Mouse (Mus musculus): Measurements from ENCODE around the gene Vstm2l. TPM values are rescaled to one million over a fixed set of nuclear protein-coding genes. Genes with fewer than 3 reads are reported as not detected.

Vstm2l gene
- polyA plus RNA-seq, 1 experiment from 2014 or later = 9.5 TPM

DNA sequence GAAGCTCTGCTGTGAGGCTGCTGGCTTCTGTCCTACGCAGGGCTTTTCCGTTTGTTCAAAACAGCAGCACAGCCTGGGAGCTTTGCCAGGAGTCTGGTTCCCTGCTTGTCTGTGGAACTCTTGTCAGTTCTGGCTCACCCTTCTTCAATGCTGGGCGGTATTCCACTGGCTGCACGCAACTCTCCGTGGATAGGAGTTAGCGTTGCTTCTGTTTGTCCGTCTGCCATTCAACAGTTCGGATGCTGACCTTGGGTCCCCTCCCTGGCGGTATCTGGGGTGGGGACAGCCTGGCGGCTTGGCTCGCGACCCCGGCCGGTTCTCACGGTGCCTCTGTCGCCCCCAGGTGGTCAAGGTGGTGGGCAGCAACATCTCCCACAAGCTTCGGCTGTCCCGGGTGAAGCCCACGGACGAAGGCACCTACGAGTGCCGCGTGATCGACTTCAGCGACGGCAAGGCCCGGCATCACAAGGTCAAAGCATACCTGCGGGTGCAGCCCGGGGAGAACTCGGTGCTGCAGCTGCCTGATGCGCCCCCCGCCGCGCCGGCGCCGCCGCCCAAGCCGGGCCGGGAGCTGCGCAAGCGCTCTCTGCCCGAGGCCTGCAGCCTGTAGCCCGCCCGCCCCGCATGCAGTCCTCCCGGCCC, 29.2 kb downstream of the Vstm2l start:
- Histone ChIP-seq H3K4me3 (ENCODE audit: low read length) (peak overlapping the region; percentile 44), H3K27ac (ENCODE audit: low read depth, low read length) (peak overlapping the region; percentile 64), H3K27me3 (replicated peaks; ENCODE audit: control insufficient read depth, insufficient read depth, low read length) (0 out of 2 replicates have a peak, but pooled peaks cover 3% of the 10 kb centered on the region), H3K36me3 (ENCODE audit: control insufficient read depth, insufficient read depth, low read length) (no peaks in the 10 kb centered on the region), H3K9me3 (ENCODE audit: control insufficient read depth, low read length) (no peaks in the 10 kb centered on the region), H3K4me2 (ENCODE audit: low read length) (peak overlapping the region; percentile 74), H3K4me1 (ENCODE audit: control insufficient read depth, insufficient read depth, low read depth, low read length) (peaks cover 27% of the 10 kb centered on the region), H3K9ac (ENCODE audit: low read depth, low read length) (peak overlapping the region; percentile 67)
- 1% methylated on average over 46 of the region's 47 CpGs for WGBS
- ATAC-seq = peak; percentile 67

DNA sequence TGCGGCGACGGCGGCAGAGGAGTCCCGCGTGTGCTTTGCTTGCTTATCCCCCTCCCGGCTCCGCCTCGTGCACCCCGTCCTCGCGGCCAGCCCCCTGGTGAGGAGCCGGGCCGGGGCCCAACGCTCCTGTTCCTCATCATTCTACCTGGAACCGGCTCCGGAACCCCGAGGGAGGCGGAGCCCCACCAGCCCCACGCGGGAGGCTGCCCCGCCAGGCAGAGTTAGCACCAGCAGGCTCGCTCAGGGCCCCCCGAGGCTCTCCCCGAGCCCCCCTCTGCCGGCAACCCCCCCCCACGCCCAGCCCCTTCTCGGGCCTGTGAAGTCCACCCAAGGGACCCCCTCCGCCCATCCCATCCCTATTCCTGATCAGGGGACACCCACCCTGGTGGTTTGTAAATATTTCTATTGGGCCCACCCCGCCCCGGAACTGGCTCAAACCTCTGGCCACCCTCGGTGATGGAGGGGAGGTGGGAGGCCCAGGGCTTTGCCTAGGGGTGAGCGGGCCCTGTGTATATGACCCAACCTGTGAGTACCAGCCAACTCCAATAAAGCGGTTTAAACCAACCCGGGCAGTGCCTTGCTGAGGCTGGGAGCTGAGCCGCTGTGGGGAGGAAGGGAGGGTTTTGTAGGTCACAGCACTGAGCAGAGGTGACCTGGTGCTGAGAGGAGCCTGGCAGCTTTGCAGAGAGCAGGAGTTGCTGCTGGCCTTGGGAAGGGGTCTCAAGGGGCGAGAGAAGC, 29.9 kb downstream of the Vstm2l start:
- no peak for ATAC-seq
- H3K4me3 ChIP-seq (ENCODE audit: low read length) = peak overlapping the region; percentile 44
- H3K4me2 ChIP-seq (ENCODE audit: low read length) = peak overlapping the region; percentile 74
- H3K27ac ChIP-seq (ENCODE audit: low read depth, low read length) = peak overlapping the region; percentile 64
- H3K9me3 ChIP-seq (ENCODE audit: control insufficient read depth, low read length) = no peaks in the 10 kb centered on the region
- peaks cover 27% of the 10 kb centered on the region for H3K4me1 ChIP-seq (ENCODE audit: control insufficient read depth, insufficient read depth, low read depth, low read length)
- H3K27me3 ChIP-seq (replicated peaks; ENCODE audit: control insufficient read depth, insufficient read depth, low read length) = 0 out of 2 replicates have a peak, but pooled peaks cover 3% of the 10 kb centered on the region
- peak overlapping the region; percentile 67 for H3K9ac ChIP-seq (ENCODE audit: low read depth, low read length)
- 11% methylated on average over 30 of the region's 37 CpGs for WGBS
- H3K36me3 ChIP-seq (ENCODE audit: control insufficient read depth, insufficient read depth, low read length) = no peaks in the 10 kb centered on the region

DNA sequence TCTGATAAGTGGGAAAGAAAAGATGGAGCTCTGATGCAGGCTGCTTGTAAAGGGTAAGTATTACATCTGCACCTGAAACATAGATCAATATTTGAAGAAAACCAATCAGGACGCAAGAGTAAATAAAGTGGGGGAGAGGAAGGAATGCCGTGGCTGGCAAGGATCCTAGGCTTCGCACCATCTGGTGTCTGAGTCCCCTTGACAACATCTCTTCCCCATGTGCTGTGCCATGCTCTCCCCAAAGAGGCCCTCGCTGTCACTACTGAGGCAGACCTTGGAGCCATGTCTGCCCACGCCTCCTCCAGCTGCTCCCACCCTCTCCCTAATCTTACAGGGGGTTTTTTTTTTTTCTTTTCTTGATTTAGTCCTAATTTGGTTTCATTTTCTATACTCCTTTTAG, 39.5 kb downstream of the Vstm2l start:
- ATAC-seq = no peak

GRCm38 (mm10) chr2:157957707-157958108, 43.3 kb downstream of the Vstm2l start:
- Histone ChIP-seq H3K9me3 (ENCODE audit: control insufficient read depth, low read length) (no peaks in the 10 kb centered on the region), H3K9ac (ENCODE audit: low read depth, low read length) (no peak overlapping the region), H3K27ac (ENCODE audit: low read depth, low read length) (no peak overlapping the region), H3K36me3 (ENCODE audit: control insufficient read depth, insufficient read depth, low read length) (no peaks in the 10 kb centered on the region), H3K4me2 (ENCODE audit: low read length) (no peak overlapping the region), H3K27me3 (replicated peaks; ENCODE audit: control insufficient read depth, insufficient read depth, low read length) (no peaks in the 10 kb centered on the region), H3K4me3 (ENCODE audit: low read length) (no peak overlapping the region), H3K4me1 (ENCODE audit: control insufficient read depth, insufficient read depth, low read depth, low read length) (no peaks in the 10 kb centered on the region)
- WGBS = 7% methylated on average over 2 of the region's 2 CpGs
- ATAC-seq = no peak

More for the DNA sequence above, 39.5 kb downstream of the Vstm2l start:
- H3K36me3 ChIP-seq (ENCODE audit: control insufficient read depth, insufficient read depth, low read length) = no peaks in the 10 kb centered on the region
- no peak overlapping the region for H3K4me2 ChIP-seq (ENCODE audit: low read length)
- no peaks in the 10 kb centered on the region for H3K27me3 ChIP-seq (replicated peaks; ENCODE audit: control insufficient read depth, insufficient read depth, low read length)
- no peak overlapping the region for H3K4me3 ChIP-seq (ENCODE audit: low read length)
- 44% methylated on average over 5 of the region's 5 CpGs for WGBS
- no peaks in the 10 kb centered on the region for H3K9me3 ChIP-seq (ENCODE audit: control insufficient read depth, low read length)
- no peak overlapping the region for H3K27ac ChIP-seq (ENCODE audit: low read depth, low read length)
- H3K9ac ChIP-seq (ENCODE audit: low read depth, low read length) = no peak overlapping the region
- H3K4me1 ChIP-seq (ENCODE audit: control insufficient read depth, insufficient read depth, low read depth, low read length) = no peaks in the 10 kb centered on the region

DNA sequence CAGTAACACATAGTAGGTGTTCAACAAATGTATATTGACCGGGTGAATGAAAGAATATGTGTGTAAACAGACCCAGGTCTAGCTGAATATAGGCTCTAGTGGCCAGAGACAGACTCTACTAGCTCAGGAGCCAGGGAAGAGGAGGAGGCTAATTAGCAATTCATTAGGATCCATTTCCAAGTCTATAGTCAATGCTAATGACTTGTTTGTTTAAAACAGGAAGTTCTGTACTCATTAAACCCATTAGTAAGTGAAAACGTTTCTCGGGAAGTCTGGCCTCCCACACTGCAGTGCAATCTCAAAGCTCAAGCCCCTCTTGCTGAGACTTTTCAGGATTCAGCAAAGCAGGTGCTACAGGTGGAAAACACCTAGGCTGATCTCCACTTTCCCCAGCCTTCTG, 53.4 kb downstream of the Vstm2l start:
- no peak for ATAC-seq
- Histone ChIP-seq H3K36me3 (ENCODE audit: control insufficient read depth, insufficient read depth, low read length) (no peaks in the 10 kb centered on the region), H3K27me3 (replicated peaks; ENCODE audit: control insufficient read depth, insufficient read depth, low read length) (no peaks in the 10 kb centered on the region), H3K4me3 (ENCODE audit: low read length) (no peak overlapping the region), H3K4me1 (ENCODE audit: control insufficient read depth, insufficient read depth, low read depth, low read length) (peaks cover 3% of the 10 kb centered on the region), H3K4me2 (ENCODE audit: low read length) (no peak overlapping the region), H3K27ac (ENCODE audit: low read depth, low read length) (no peak overlapping the region), H3K9ac (ENCODE audit: low read depth, low read length) (no peak overlapping the region), H3K9me3 (ENCODE audit: control insufficient read depth, low read length) (no peaks in the 10 kb centered on the region)
- 23% methylated on average over 3 of the region's 3 CpGs for WGBS

DNA sequence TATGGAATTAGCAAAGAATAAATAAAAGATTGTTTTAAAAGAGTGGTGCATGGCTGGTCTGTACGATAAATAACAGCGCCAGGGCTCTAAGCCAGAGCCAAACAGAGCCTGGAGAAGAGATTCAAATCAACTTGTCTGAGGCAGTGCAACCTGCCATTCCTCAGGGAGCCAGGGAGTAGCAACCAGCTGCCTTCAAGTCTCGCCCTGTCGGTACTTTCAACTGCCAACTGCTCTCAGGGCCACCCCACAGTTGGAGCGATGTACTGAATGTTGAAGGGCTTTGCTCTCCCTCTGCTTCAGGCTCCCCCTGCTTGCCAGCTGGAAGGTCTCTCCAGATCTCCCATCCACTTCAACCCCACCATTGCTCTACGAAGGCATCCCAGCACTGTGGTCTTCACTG, 55.7 kb downstream of the Vstm2l start:
- Histone ChIP-seq H3K9me3 (ENCODE audit: control insufficient read depth, low read length) (no peaks in the 10 kb centered on the region), H3K36me3 (ENCODE audit: control insufficient read depth, insufficient read depth, low read length) (no peaks in the 10 kb centered on the region), H3K9ac (ENCODE audit: low read depth, low read length) (no peak overlapping the region), H3K4me3 (ENCODE audit: low read length) (no peak overlapping the region), H3K27me3 (replicated peaks; ENCODE audit: control insufficient read depth, insufficient read depth, low read length) (no peaks in the 10 kb centered on the region), H3K4me2 (ENCODE audit: low read length) (no peak overlapping the region), H3K4me1 (ENCODE audit: control insufficient read depth, insufficient read depth, low read depth, low read length) (peaks cover 10% of the 10 kb centered on the region), H3K27ac (ENCODE audit: low read depth, low read length) (no peak overlapping the region)
- 32% methylated on average over 6 of the region's 6 CpGs for WGBS
- ATAC-seq = no peak

DNA sequence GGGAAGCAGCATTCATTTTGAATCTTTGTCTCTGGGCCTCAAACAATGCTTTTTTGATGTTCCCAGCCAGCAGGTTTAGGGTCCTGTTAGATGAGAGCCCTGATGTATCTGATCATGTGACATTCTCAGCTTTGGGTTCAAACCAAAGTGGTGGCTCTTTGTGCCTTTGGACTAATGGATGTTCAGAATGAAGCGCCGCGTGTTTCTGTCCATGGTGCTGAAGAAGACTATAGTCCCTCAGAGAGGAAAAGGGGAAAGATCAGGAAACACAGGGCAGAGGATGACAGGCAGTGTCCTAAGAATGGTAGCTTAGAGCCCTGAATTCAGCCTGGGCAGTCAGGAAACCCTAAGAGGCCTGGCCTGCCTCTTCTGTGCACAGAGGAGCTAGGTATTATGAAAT, 56.2 kb downstream of the Vstm2l start:
- Histone ChIP-seq H3K4me3 (ENCODE audit: low read length) (no peak overlapping the region), H3K27me3 (replicated peaks; ENCODE audit: control insufficient read depth, insufficient read depth, low read length) (no peaks in the 10 kb centered on the region), H3K27ac (ENCODE audit: low read depth, low read length) (no peak overlapping the region), H3K9ac (ENCODE audit: low read depth, low read length) (no peak overlapping the region), H3K9me3 (ENCODE audit: control insufficient read depth, low read length) (no peaks in the 10 kb centered on the region), H3K4me2 (ENCODE audit: low read length) (no peak overlapping the region), H3K4me1 (ENCODE audit: control insufficient read depth, insufficient read depth, low read depth, low read length) (peaks cover 15% of the 10 kb centered on the region), H3K36me3 (ENCODE audit: control insufficient read depth, insufficient read depth, low read length) (no peaks in the 10 kb centered on the region)
- ATAC-seq = no peak
- 18% methylated on average over 3 of the region's 3 CpGs for WGBS

DNA sequence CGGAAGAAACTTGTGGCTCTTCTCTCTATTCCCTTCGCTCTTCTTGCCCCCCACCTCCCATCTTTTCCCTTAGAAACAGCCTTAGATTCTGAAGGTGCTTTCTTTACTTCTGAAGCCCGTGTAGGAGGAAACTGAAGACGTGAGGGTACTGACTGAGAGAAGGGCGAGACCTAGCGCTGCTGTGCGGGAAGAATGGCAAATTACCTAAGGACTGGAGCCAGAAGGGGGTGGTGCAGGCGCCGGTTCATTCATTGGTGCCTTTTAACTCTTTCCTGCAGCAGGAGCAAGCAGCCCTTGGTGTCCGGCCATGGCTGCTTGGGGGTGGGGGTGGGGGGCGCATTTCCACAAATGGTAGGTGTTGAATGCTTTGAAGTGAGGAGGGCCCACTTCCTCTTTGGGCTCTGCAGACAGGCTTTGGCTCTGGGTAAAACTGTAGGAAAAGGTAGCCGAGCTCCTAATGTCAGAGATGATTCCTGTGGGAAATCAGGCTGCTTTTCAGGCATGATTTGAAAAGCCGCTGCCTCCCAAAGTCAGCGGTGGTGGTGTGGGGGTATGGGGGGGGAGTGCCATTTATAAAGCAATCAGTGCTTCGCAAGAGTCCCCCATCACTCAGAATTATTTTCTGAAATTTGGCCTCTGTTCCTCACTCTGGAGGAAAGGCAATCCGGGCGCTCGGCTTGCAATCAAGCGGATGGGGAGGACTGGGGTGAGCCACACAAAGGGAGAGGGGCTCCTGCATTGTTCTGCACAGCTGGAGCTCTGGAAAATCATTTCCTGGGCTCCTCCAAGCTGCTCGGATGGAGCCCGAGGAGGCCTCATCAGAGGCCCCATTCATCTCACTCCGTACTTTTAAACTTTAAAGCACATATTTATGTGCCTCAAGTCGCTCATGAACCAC, 60.4 kb downstream of the Vstm2l start:
- Histone ChIP-seq H3K36me3 (ENCODE audit: control insufficient read depth, insufficient read depth, low read length) (no peaks in the 10 kb centered on the region), H3K9me3 (ENCODE audit: control insufficient read depth, low read length) (no peaks in the 10 kb centered on the region), H3K27me3 (replicated peaks; ENCODE audit: control insufficient read depth, insufficient read depth, low read length) (no peaks in the 10 kb centered on the region), H3K27ac (ENCODE audit: low read depth, low read length) (peak overlapping the region; percentile 59), H3K4me3 (ENCODE audit: low read length) (no peak overlapping the region), H3K4me2 (ENCODE audit: low read length) (peak overlapping the region; percentile 45), H3K9ac (ENCODE audit: low read depth, low read length) (peak overlapping the region; percentile 48), H3K4me1 (ENCODE audit: control insufficient read depth, insufficient read depth, low read depth, low read length) (peaks cover 15% of the 10 kb centered on the region)
- WGBS = 1% methylated on average over 23 of the region's 23 CpGs
- ATAC-seq = peak; percentile 71

DNA sequence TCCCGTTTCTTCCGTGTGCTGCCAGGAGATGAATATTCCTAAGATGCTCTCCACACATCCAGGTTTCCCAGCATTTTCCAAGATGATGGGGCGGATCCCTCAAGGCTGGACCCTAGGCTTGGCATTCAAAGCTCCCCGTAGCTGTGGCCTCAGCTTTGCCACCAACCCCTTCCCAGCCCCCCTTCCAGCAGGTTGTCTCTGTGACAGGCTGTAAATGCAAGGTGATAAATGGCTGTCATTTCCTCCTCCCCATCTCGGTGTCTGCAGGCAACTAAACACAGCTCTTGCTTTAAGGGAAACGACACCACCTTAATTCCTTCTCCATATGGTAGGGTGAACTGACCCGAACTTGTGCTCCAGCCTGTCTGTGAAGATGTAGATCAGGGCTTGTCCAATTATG, 61.1 kb downstream of the Vstm2l start:
- WGBS = 4% methylated on average over 7 of the region's 7 CpGs
- ATAC-seq = no peak
- H3K27ac ChIP-seq (ENCODE audit: low read depth, low read length) = peak overlapping the region; percentile 59

More for the DNA sequence above, 61.1 kb downstream of the Vstm2l start:
- Histone ChIP-seq H3K4me3 (ENCODE audit: low read length) (no peak overlapping the region), H3K4me2 (ENCODE audit: low read length) (peak overlapping the region; percentile 45), H3K27me3 (replicated peaks; ENCODE audit: control insufficient read depth, insufficient read depth, low read length) (no peaks in the 10 kb centered on the region), H3K9me3 (ENCODE audit: control insufficient read depth, low read length) (no peaks in the 10 kb centered on the region), H3K4me1 (ENCODE audit: control insufficient read depth, insufficient read depth, low read depth, low read length) (peaks cover 12% of the 10 kb centered on the region), H3K9ac (ENCODE audit: low read depth, low read length) (peak overlapping the region; percentile 48; the same call in 1 of the 2 replicates), H3K36me3 (ENCODE audit: control insufficient read depth, insufficient read depth, low read length) (no peaks in the 10 kb centered on the region)
